Mouse (Mus musculus) frontal cortex, postnatal 25 days (tissue): ENCODE results near the gene Arnt.
"Not testable (repeated sequence)": the region's sequence is repeated elsewhere in the genome, so short reads cannot be mapped to it uniquely, and the experiment has no call there.

Experiments used
- DNase-seq, 2 experiments: peaks; one replicate each; pipeline ENCODE4 v3.0.0; 2022; ENCODE audit warnings: low spot score in 2 of 2

The Arnt gene

DNA sequence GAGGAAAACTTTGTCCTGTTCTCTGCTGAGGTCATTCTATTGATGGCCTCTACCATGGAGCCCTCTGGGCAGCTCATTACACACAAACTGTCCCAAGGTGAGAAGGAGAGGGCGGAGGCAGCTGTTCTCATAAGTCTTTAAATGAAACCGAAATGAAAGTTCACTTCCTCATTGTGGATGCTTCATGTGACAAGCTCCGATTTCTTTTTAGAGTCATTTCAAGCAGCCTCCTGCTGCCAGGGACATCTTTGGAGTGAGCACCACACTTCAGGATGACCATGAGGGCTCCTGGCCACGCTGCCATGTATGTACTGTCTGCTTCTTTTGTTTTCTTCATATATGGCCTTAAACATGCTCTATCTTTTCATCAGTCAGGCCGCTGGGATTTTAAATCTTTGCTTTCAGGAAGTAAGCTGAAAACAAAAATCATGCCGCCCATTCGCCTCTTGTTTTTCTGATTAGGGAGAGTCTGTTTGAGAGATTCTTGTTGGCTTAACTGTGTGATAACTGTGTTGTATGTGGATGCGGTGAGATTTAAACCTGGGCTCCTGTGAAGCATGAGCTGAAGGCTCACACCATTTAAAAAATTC lies 92.5 kb downstream of the Arnt start, which contains the start of gene Ctss:
TSS of gene Ctss (plus strand) at position 165 of the 590 bp plus-strand sequence.
- no peak for DNase-seq

DNA sequence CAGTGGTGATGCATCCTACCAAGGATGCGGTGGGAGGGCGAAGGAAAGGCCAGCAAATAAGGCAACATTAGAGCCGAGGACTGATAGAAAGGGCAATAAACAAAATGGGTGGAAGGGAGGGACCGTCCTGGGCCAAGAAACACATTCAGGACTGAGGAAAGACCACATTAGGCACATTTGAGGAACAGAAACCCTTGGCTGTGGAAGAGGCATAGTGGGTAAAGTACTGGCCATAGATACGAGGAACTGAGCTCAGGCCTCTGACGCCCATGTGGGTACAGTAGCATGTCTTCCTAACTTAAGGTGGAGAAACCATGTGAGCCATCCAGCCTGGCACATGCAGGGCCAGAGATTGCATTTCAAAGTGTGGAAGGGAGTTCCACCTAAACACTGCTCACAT lies 95.6 kb downstream of the Arnt start:
- no peak for DNase-seq

DNA sequence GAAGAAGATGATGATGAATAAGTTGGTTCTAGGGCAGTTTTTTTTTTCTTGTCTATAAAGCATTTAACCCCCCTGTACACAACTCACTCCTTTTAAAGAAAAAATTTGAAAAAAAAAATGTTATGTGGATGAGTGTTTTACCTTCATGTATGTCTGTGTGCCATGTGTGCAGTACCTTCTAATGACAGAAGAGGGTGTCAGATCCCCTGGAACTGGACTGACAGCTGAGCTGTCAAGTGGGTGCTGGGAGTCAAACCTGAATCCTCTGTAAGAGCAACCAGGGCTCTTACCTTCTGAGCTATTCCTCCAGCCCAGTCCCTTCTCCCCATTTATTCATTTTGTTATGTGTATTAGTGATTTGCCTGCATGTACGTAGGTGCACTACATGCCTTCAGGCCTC lies 96.8 kb downstream of the Arnt start:
- no peak for DNase-seq

DNA sequence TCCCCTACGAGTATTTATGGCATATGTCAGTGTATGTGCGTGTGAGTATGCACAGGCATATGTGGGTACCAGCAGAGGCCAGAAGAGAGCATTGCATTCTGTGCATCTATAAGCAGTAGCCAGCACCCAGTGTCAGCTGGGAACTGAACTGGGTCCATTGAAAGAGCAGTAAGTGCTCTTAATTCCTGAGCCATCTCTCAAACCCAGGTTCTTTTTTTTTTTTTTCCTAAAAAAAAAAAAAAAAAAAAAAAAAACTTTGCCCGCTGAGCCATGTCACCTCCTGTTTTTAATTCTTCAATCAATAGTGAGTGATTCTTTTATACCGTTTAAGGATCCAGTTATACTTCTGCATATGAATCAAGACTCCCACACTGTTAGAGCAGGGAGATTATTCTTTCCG lies 99.2 kb downstream of the Arnt start:
- DNase-seq = no peak

DNA sequence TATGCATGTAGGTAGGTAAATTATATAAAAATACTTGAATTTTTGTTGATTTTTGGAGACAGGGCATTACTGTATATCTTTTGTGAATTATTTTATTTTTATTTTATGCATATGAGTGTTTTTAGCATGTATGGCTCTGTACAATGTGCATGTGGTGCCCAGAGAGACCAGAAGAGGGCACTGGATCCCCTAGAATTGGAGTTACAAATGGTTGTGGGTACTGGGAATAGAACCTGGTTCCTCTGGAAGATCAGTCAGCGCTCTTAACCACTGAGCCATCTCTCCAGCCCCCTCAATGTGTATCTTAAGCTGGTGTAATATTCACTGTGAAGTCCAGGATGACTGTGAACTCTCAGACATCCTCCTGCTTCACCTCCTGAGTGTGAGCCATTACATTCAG lies 100.7 kb downstream of the Arnt start:
- DNase-seq = no peak

DNA sequence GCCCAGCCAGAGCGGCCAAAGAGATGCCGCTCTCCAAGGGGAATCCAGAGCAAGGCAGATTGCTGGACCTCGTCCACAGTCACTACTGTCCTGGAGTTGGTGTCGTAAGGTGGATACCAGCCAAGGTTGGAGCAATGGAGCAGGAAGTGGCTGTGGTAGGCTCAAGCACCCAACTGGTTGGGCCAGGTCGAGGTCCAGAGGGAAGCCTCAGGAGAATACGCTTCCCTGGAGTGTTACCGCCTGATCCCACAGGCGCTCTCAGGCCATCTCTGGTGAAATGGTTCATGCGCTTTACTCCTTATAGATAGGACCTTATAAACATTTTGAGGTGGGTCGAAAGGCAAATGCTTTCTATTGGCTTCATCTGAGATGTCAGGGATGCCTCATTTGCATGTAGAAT lies 104.7 kb downstream of the Arnt start:
- DNase-seq = no peak

DNA sequence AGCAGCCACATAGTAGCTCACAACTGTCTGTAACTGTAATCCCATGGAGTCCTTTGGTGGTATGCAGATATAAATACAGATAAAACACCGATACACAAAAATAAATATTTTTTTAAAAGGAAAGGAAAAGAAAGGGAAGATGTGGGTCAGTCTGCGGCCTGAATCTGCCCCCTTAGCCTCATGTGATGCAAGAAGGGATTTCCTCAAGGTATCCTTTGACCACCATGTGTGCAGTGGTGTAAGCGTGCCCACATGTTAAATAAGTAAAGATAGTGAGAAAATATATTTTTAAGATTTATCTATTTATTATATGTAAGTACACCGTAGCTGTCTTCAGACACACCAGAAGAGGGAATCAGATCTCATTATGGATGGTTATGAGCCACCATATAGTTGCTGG lies 105.6 kb downstream of the Arnt start:
- no peak for DNase-seq

DNA sequence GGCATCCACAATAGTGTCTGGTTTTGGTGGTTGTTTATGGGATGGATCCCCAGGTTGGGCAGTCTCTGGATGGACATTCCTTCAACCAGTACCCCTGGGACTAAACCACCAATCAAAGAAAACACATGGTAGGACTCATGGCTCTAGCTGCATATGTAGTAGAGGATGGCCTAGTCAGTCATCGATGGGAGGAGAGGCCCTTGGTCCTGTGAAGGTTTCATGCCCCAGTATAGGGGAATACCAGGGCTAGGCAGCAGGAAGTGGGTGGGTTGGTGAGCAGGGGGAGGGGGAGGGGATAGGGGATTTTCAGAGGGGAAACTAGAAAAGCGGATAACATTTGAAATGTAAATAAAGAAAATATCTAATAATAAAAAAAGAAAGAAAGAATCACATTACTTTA lies 107.0 kb downstream of the Arnt start:
- not testable (repeated sequence) for DNase-seq

DNA sequence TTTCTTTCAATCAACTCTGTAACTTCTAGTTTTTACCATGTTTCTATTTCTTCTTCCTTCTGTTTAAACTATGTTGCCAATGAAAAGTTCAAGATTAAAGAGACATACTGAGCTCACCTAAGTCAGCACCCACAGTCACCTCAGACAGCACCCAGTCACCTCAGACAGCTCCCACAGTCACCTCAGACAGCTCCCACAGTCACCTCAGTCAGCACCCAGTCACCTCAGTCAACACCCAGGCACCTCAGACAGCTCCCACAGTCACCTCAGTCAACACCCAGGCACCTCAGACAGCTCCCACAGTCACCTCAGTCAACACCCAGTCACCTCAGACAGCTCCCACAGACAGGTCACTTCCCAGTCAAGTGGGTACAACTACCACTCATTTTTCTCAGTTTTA lies 108.0 kb downstream of the Arnt start:
- DNase-seq = no peak

DNA sequence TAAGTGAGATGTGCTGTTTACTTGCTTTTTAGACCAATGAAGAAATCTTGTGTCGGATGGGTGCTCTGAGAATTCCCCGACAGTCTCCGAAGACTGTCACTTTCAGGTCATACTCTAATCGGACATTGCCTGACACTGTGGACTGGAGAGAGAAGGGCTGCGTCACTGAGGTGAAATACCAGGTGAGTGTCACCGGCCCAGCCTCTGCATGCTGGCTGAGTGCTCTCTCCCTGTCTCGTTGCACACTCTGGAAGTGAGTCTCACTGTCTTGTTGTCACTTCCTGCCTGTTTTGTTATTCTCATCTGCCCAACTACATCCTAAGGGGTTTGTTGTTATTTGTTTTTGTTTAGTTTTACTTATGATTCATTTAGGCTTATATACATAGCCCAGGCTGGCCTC lies 108.8 kb downstream of the Arnt start:
- DNase-seq = no peak
